Mouse (Mus musculus): ENCODE measurements around the gene Gm20696.

Gene Gm20696

GRCm38 (mm10) chr6:99233411-99233810 is 433.2 kb downstream of the Gm20696 start:
- DNase-seq (ENCODE audit: extremely low read depth, insufficient read length, low spot score), result no peak

GRCm38 (mm10) chr6:99228336-99228870 is 438.2 kb downstream of the Gm20696 start:
- no peak for DNase-seq (ENCODE audit: extremely low read depth, insufficient read length, low spot score)

- no peak for DNase-seq (ENCODE audit: extremely low read depth, insufficient read length, low spot score)
These were observed 445.4 kb downstream of the Gm20696 start for GRCm38 (mm10) chr6:99221147-99221546.

GRCm38 (mm10) chr6:99220472-99220871 is 446.1 kb downstream of the Gm20696 start:
- no peak for DNase-seq (ENCODE audit: extremely low read depth, insufficient read length, low spot score)

- DNase-seq (ENCODE audit: extremely low read depth, insufficient read length, low spot score), result peak; percentile 47
These were observed 448.8 kb downstream of the Gm20696 start for GRCm38 (mm10) chr6:99217846-99218245.

GRCm38 (mm10) chr6:99217155-99217554 is 449.4 kb downstream of the Gm20696 start:
- no peak for DNase-seq (ENCODE audit: extremely low read depth, insufficient read length, low spot score)

- DNase-seq (ENCODE audit: extremely low read depth, insufficient read length, low spot score), result no peak
These were observed 454.1 kb downstream of the Gm20696 start for GRCm38 (mm10) chr6:99212461-99212860.

GRCm38 (mm10) chr6:99211663-99212333 is 454.8 kb downstream of the Gm20696 start:
- no peak for DNase-seq (ENCODE audit: extremely low read depth, insufficient read length, low spot score)

GRCm38 (mm10) chr6:99210161-99210560 is 456.4 kb downstream of the Gm20696 start:
- no peak for DNase-seq (ENCODE audit: extremely low read depth, insufficient read length, low spot score)
